Mouse (Mus musculus) B cell, adult (primary cell): Measurements from ENCODE around the gene Zdhhc17. TPM values are rescaled to one million over a fixed set of nuclear protein-coding genes. Genes with fewer than 3 reads are reported as not detected.

Experiments
- total RNA-seq: library from RNA; stranded (reverse); gene quantifications from 4 replicates; pipeline ENCODE4 v1.2.4, GENCODE M21; 2023; ENCODE audit not compliant: inconsistent age

The Zdhhc17 gene
- 55.9 to 78.6 TPM (median 66.4 TPM) in 4 replicates for total RNA-seq

DNA sequence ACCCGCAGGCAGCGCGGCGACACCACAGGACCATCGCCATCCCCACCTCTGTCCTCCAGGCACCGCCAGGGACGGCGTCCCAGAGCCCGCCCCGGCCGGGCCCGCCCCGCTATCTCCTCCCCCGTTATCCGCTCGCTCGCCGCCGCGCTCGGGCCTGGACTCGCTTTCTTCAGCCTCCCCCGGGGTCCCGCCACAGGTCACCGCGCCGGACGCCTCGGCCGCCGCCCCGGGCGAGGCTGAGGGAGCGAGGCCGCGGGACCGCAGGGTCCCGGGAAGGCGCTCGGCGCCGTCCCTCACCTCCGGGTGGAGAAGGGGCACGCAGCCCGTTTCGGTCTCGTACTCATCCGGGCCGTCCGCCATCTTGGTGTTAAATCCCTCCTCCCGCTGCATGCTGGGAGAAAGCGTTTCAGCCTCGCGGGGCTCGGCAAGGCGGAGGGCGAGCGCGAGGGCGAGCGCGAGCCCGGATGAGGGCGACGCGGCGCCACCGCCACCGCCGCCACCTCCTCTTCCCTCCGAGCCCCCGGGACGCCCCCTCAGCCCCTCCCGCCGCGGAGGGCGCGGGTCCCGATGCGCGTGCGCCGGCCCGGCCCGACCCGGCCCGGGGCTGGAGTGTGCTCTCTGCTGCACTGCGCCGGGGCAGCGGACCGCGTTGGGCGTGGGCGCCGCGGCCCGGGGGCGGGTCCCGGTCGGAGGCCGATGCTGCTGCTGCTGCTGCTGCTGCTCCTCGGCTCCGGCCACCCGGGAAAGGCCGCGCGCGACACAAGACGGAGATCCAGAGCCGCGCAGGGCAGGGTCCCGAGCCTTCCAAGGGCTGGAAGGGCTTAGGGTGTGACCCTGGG is at the start of gene Zdhhc17:
Gene Zdhhc17 (minus strand): TSS at position 500 of the 839 bp plus-strand sequence.

DNA sequence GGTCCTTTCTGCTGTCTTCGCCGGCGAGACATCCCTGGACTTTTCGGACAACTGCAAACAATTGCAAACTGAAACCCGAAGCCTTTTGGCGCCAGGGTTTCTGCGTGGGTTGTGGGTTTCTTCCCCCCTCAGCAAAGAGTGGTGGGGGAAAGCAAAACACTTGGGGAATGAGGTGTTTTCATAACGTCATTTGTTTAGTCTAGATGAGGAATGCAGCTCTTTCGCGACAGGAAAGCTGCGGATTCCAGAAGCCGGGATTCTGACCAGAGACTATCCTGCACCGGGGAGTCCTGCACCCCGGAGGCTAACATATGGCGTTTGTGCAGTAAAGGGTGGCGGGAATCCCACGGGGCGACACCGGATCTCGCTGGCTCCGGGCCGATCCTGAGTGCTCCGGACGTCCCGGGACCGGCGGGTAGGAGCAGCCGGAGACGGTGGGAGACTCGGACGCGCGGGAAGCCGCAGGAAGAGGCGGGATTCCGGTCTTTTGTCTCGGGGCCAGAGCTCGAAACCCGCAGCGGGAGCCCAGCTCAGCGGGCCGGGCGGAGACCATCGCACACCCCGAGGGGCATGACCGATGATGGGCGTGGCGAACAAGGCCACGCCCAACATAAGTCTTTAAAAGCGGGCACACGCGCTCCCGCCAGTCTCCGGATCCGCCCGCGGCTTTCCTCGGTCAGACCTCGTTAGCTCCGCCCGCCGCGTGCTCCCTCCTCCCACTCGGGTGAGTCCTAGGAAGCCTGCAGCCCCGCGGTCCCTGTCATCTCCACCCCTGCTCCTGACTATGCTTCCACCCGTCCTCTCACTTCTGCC is 90.2 kb downstream of the Zdhhc17 start, which contains the start of gene Csrp2:
Gene Csrp2 (plus strand): TSS at position 259 of the 813 bp plus-strand sequence.

Other genes starting within 250 kb of the Zdhhc17 start
- gene Csrp2, start 90.4 kb downstream of the Zdhhc17 start, total RNA-seq = 16.3 to 23.1 TPM (median 16.6 TPM) in 4 replicates
- 65.9 to 78.3 TPM (median 74.2 TPM) in 4 replicates for gene Osbpl8, start 154.6 kb upstream of the Zdhhc17 start, total RNA-seq